Mouse (Mus musculus) thymus, adult 2 months (tissue): ENCODE data around the gene Gen1.

Source experiments
- CTCF ChIP-seq: fragments of 200-500 bp; IDR thresholded peaks from 2 replicates; pipeline ENCODE4 v1.5.1; 2012; ENCODE audit warnings: mild to moderate bottlenecking, control low read depth, low read length, moderate library complexity, borderline replicate concordance; ENCODE audit not compliant: control insufficient read depth, poor library complexity, insufficient read depth; ENCODE audit errors: extremely low read depth
- POLR2A ChIP-seq: fragments of 200-500 bp; IDR thresholded peaks from 2 replicates; pipeline ENCODE4 v1.6.1; 2012; ENCODE audit warnings: mild to moderate bottlenecking, low read length, control low read depth, moderate library complexity; ENCODE audit not compliant: control insufficient read depth, poor library complexity, insufficient read depth; ENCODE audit errors: extremely low read depth

DNA sequence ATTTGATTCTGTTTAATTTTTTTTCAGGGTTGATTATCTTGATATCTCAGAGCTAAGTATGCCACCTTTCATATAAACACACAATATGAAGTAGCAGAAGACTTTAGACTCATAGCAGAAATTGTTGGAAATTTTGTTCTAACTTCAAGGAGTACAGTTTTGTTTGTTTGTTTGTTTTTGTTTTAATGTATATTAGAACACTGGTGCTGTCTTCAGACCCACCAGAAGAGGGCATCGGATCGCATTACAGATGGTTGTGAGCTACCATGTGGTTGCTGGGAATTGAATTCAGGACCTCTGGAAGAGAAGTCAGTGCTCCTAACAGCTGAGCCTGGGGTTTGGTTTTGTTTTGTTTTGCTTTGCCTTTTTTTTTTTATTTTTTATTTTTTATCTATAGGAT lies 20.8 kb upstream of the Gen1 start:
- no peak for TF ChIP-seq CTCF
- TF ChIP-seq POLR2A: no peak
